Mouse (Mus musculus) midbrain, embryonic 12.5 days (tissue): Measurements from ENCODE around the gene Gm17455. TPM values are rescaled to one million over a fixed set of nuclear protein-coding genes. Genes with fewer than 3 reads are reported as not detected.
A peak's percentile ranks its signal among the peaks of the same experiment; 100 is the strongest.

ENCODE experiments used
- ATAC-seq: fragments of 200-750 bp; cut with Nextera tagmentation; 2 replicates; pipeline ENCODE4 v1.8.0; 2017; ENCODE audit warnings: low read depth, moderate TSS enrichment, moderate library complexity; ENCODE audit not compliant: low FRiP score
- H3K27ac ChIP-seq: fragments of 300-500 bp; sonication (generic); replicated peaks from 2 replicates; pipeline ENCODE4 v1.5.1; 2016; ENCODE audit warnings: mild to moderate bottlenecking
- H3K27me3 ChIP-seq: fragments of 300-500 bp; sonication (generic); 2 replicates; pipeline ENCODE4 v1.6.1; 2016; ENCODE audit warnings: mild to moderate bottlenecking
- H3K36me3 ChIP-seq: fragments of 300-500 bp; sonication (generic); 2 replicates; pipeline ENCODE4 v1.6.1; 2016
- H3K4me1 ChIP-seq: fragments of 300-500 bp; sonication (generic); 2 replicates; pipeline ENCODE4 v1.6.1; 2016
- H3K4me2 ChIP-seq: fragments of 300-500 bp; sonication (generic); replicated peaks from 2 replicates; pipeline ENCODE4 v1.6.1; 2016; ENCODE audit warnings: mild to moderate bottlenecking, moderate library complexity
- H3K4me3 ChIP-seq: fragments of 300-500 bp; sonication (generic); 2 replicates; pipeline ENCODE4 v1.5.1; 2016; ENCODE audit warnings: mild to moderate bottlenecking
- H3K9ac ChIP-seq: fragments of 300-500 bp; sonication (generic); replicated peaks from 2 replicates; pipeline ENCODE4 v1.6.1; 2016; ENCODE audit warnings: mild to moderate bottlenecking, moderate library complexity
- H3K9me3 ChIP-seq: fragments of 300-500 bp; sonication (generic); 2 replicates; pipeline ENCODE4 v1.6.1; 2016; ENCODE audit warnings: mild to moderate bottlenecking
- WGBS: fragments of 180-500 bp; shearing (Covaris S2); methylation state at CpG from one replicate; pipeline ENCODE4 v1.1.7; 2016; 5-methylcytosine and 5-hydroxymethylcytosine counted together
- polyA plus RNA-seq: library from polyadenylated mRNA; unstranded; fragments of >200 nt; fragmentation: Nextera tagmentation; extraction: Ambion mirVana; gene quantifications from 2 replicates; pipeline ENCODE4 v1.2.1, GENCODE M21; 2016

Gene Gm17455
- polyA plus RNA-seq, 1 experiment from 2014 or later, result 3.0 TPM

DNA sequence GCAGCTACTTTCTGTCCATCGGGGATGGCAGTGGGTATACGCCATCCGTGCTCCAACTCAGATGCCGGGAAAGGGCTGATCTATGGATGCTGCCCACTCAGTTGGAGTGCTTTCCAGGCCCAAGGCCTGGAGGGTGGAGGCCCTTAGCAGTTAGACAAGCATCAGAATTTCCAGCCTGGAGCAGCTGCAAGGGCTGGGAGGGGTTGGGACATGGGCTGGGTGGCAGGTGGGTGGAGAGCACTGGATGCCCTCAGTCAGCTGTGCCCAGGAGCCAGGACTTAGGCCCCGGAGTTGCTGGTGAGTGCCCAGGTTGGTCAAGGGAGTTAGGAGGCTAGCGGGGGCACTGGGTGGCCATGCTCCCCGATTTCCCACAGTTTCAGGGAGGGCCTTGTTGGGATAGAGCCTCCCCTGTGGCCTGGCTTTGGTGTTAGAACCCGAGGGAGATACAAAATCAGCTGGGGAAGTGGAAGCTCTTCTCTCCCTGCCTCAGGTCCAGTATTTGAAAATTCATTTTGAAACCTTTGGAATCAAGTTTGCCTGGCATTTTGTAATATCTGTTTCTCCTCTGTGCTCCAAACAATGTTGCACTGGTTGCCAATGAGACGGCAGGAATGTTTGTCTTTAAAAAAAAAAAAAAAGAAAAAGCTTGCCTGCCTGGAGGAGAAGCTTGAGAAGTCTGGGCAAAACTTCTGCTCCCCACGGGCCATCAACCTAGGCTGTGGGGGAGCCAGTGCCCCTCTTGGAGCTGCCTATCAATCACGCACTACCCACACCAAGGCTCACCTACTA lies 1.2 kb downstream of the Gm17455 start:
- Histone ChIP-seq H3K9ac (no peak overlapping the region), H3K27me3 (peaks cover 12% of the 10 kb centered on the region; the same call in 1 of the 2 replicates), H3K27ac (no peak overlapping the region), H3K9me3 (no peaks in the 10 kb centered on the region), H3K4me1 (peaks cover 8% of the 10 kb centered on the region; the same call in 1 of the 2 replicates), H3K4me2 (peak overlapping the region; percentile 4; the same call in 1 of the 2 replicates), H3K4me3 (no peak overlapping the region), H3K36me3 (no peaks in the 10 kb centered on the region)
- ATAC-seq, result no peak
- 80% methylated on average over 11 of the region's 11 CpGs for WGBS

GRCm38 (mm10) chr10:60405460-60406177 lies 6.1 kb downstream of the Gm17455 start:
- Histone ChIP-seq H3K9me3 (no peaks in the 10 kb centered on the region), H3K36me3 (no peaks in the 10 kb centered on the region), H3K27me3 (peaks cover 25% of the 10 kb centered on the region), H3K27ac (no peak overlapping the region), H3K4me3 (no peak overlapping the region), H3K9ac (no peak overlapping the region), H3K4me1 (no peaks in the 10 kb centered on the region; the same call in 1 of the 2 replicates), H3K4me2 (no peak overlapping the region)
- no peak for ATAC-seq
- WGBS, result 60% methylated on average over 7 of the region's 7 CpGs

- no peaks in the 10 kb centered on the region for H3K4me1 ChIP-seq
- ATAC-seq, result 0 out of 2 replicates have a peak, but pooled peaks have one; percentile 34
- H3K4me3 ChIP-seq, result no peak overlapping the region
- H3K4me2 ChIP-seq, result no peak overlapping the region
- 5% methylated on average over 5 of the region's 5 CpGs for WGBS
- no peaks in the 10 kb centered on the region for H3K36me3 ChIP-seq
- no peak overlapping the region for H3K9ac ChIP-seq
- H3K27me3 ChIP-seq, result peaks cover 30% of the 10 kb centered on the region
- H3K27ac ChIP-seq, result no peak overlapping the region
- no peaks in the 10 kb centered on the region for H3K9me3 ChIP-seq
These were observed 8.3 kb downstream of the Gm17455 start for GRCm38 (mm10) chr10:60407831-60408230.

GRCm38 (mm10) chr10:60411794-60412193 lies 12.3 kb downstream of the Gm17455 start:
- Histone ChIP-seq H3K27me3 (peaks cover 21% of the 10 kb centered on the region), H3K36me3 (no peaks in the 10 kb centered on the region), H3K9ac (no peak overlapping the region), H3K9me3 (no peaks in the 10 kb centered on the region), H3K27ac (no peak overlapping the region), H3K4me3 (no peak overlapping the region), H3K4me2 (no peak overlapping the region), H3K4me1 (no peaks in the 10 kb centered on the region)
- WGBS, result 35% methylated on average over 5 of the region's 5 CpGs
- ATAC-seq, result no peak

DNA sequence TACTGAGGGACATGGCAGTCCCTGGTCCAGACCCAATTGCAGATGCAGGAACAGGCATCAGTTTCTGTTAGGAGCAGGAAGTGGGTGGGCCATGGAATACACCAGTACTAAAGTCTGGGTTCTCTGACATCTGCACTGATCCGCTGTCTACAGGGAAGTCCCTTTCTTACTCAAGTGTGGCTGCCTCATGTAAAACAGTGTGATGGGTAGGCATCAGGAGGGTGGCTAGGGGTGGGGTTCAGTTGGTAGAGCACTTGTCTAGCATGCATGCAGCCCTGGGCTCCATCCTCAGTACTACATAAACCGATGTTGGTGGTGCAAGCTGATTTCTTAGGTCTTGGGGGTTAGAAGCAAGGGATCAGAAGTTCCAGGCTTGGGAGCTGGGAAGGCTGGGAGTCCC lies 14.2 kb downstream of the Gm17455 start:
- Histone ChIP-seq H3K9ac (no peak overlapping the region), H3K4me1 (no peaks in the 10 kb centered on the region), H3K4me3 (no peak overlapping the region), H3K36me3 (no peaks in the 10 kb centered on the region), H3K9me3 (no peaks in the 10 kb centered on the region), H3K4me2 (no peak overlapping the region), H3K27me3 (peaks cover 17% of the 10 kb centered on the region), H3K27ac (no peak overlapping the region)
- WGBS, result 87% methylated on average over 2 of the region's 2 CpGs
- ATAC-seq, result no peak

DNA sequence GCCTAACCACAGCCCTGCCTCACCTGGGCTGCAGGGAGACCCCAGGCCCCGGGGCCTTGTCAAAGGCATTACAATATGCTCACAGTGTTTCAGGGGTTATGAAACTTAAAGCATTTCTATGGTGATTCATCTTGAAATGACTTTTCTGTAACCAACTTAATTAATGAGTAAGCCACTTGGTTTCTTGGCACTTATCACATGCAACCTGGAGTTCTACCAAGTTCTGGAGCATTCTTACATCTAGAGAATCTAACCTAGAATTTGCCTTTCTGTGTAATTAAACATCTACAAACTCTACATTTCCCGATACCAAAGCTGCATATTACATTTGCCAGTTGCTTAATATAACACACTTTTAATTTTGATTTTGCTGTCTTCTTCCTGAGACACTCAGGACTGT lies 17.5 kb downstream of the Gm17455 start:
- 86% methylated on average over 2 of the region's 2 CpGs for WGBS
- no peak overlapping the region for H3K27ac ChIP-seq
- H3K4me3 ChIP-seq, result no peak overlapping the region

GRCm38 (mm10) chr10:60418137-60418536 lies 18.6 kb downstream of the Gm17455 start:
- Histone ChIP-seq H3K4me1 (no peaks in the 10 kb centered on the region), H3K36me3 (no peaks in the 10 kb centered on the region), H3K9me3 (no peaks in the 10 kb centered on the region), H3K4me2 (no peak overlapping the region), H3K9ac (no peak overlapping the region), H3K27ac (no peak overlapping the region), H3K27me3 (peaks cover 7% of the 10 kb centered on the region; the same call in 1 of the 2 replicates), H3K4me3 (no peak overlapping the region)
- 0 out of 2 replicates have a peak, but pooled peaks have one; percentile 38 for ATAC-seq
- 4% methylated on average over 3 of the region's 3 CpGs for WGBS

More for the DNA sequence above, 17.5 kb downstream of the Gm17455 start:
- Histone ChIP-seq H3K9me3 (no peaks in the 10 kb centered on the region), H3K9ac (no peak overlapping the region), H3K27me3 (peaks cover 7% of the 10 kb centered on the region; the same call in 1 of the 2 replicates), H3K36me3 (no peaks in the 10 kb centered on the region), H3K4me2 (no peak overlapping the region), H3K4me1 (no peaks in the 10 kb centered on the region)
- ATAC-seq, result no peak

DNA sequence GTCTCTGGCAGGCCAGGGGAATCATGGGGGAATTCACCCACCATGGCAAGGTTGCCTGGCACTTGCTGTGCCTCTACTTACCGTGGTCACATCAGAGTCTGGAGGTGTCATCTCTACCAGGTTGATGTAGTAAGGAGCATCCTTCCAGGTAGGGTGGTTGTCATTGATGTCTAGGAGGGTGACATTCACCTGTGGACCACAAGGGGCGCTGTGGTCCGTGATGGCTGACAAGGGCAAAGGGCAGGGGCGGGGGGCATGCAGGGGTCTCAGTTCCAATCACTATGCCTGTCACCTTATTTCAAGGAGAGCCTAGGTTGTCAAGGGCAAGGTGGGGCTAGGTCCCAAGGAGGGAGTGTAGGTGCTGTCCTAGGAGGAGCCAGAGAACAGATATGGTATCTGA lies 20.1 kb downstream of the Gm17455 start:
- Histone ChIP-seq H3K27me3 (0 out of 2 replicates have a peak, but pooled peaks cover 7% of the 10 kb centered on the region), H3K27ac (no peak overlapping the region), H3K4me2 (no peak overlapping the region), H3K4me3 (no peak overlapping the region), H3K9me3 (no peaks in the 10 kb centered on the region), H3K9ac (no peak overlapping the region), H3K36me3 (no peaks in the 10 kb centered on the region), H3K4me1 (no peaks in the 10 kb centered on the region)
- ATAC-seq, result no peak
- 28% methylated on average over 4 of the region's 4 CpGs for WGBS

- H3K27ac ChIP-seq, result no peak overlapping the region
- no peak overlapping the region for H3K4me3 ChIP-seq
- no peaks in the 10 kb centered on the region for H3K4me1 ChIP-seq
- H3K9me3 ChIP-seq, result peaks cover 14% of the 10 kb centered on the region
- H3K4me2 ChIP-seq, result no peak overlapping the region
- 0 out of 2 replicates have a peak, but pooled peaks cover 7% of the 10 kb centered on the region for H3K27me3 ChIP-seq
- ATAC-seq, result no peak
- no peak overlapping the region for H3K9ac ChIP-seq
- no peaks in the 10 kb centered on the region for H3K36me3 ChIP-seq
- 65% methylated on average over 7 of the region's 7 CpGs for WGBS
These were observed 23.2 kb downstream of the Gm17455 start for GRCm38 (mm10) chr10:60422756-60423155.

GRCm38 (mm10) chr10:60430001-60430400 lies 30.5 kb downstream of the Gm17455 start:
- peaks cover 11% of the 10 kb centered on the region; the same call in 1 of the 2 replicates for H3K4me1 ChIP-seq
- 61% methylated on average over 10 of the region's 10 CpGs for WGBS
- H3K9me3 ChIP-seq, result peaks cover 12% of the 10 kb centered on the region
- no peaks in the 10 kb centered on the region for H3K36me3 ChIP-seq
- H3K9ac ChIP-seq, result no peak overlapping the region
- no peak overlapping the region for H3K4me3 ChIP-seq
- ATAC-seq, result no peak
- no peak overlapping the region for H3K27ac ChIP-seq
- H3K4me2 ChIP-seq, result no peak overlapping the region
- H3K27me3 ChIP-seq, result 0 out of 2 replicates have a peak, but pooled peaks cover 6% of the 10 kb centered on the region

DNA sequence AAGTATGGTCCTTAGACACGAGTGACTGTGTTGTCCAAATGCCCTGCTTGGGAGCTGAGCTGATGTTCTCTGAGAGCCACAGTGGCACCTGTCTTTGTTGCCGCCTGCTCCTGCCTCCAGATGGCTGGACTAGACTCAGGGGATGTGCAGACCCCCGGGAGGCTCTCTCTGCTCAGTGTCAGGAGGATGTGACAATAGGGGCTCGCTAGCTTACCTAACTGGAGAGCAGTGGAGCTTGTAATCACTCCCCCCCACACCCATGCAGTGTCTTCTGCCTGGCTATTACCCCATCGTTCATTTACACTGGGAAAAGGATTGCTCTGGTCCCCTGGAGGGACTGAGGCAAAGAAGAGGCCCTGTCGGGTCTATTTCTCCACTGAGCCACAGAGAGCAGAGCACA lies 31.1 kb downstream of the Gm17455 start:
- H3K4me1 ChIP-seq, result peaks cover 11% of the 10 kb centered on the region; the same call in 1 of the 2 replicates
- H3K4me3 ChIP-seq, result no peak overlapping the region
- 30% methylated on average over 6 of the region's 6 CpGs for WGBS
- 0 out of 2 replicates have a peak, but pooled peaks cover 6% of the 10 kb centered on the region for H3K27me3 ChIP-seq
- no peak overlapping the region; the same call in 1 of the 2 replicates for H3K27ac ChIP-seq
- no peaks in the 10 kb centered on the region for H3K36me3 ChIP-seq
- no peak overlapping the region for H3K4me2 ChIP-seq
- peaks cover 7% of the 10 kb centered on the region for H3K9me3 ChIP-seq
- no peak for ATAC-seq
- H3K9ac ChIP-seq, result no peak overlapping the region

DNA sequence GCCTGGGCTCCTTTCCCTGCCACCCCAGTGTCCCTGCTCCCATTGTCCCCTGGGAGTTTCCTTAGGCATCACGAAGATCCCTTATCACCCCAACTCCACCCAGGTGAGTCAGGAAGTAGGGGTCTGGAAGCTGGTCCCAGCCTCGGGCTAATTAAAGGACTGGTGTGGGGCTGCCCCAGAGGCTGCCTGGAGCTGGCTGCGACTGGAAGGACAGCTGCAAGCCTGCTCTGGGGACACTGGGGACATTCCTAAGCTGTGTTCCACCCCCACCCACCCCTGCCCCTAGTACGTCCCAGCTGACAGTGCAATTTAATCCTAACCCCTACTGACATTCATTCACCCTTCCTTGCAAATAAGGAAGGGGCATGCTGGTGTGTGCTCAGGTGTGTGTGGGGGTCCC lies 33.2 kb downstream of the Gm17455 start:
- Histone ChIP-seq H3K9me3 (no peaks in the 10 kb centered on the region), H3K9ac (no peak overlapping the region), H3K27ac (no peak overlapping the region), H3K4me2 (no peak overlapping the region), H3K4me3 (no peak overlapping the region), H3K4me1 (peaks cover 11% of the 10 kb centered on the region; the same call in 1 of the 2 replicates), H3K36me3 (no peaks in the 10 kb centered on the region), H3K27me3 (0 out of 2 replicates have a peak, but pooled peaks cover 6% of the 10 kb centered on the region)
- 18% methylated on average over 4 of the region's 4 CpGs for WGBS
- no peak for ATAC-seq
